Mouse (Mus musculus) hindbrain, embryonic 14.5 days (tissue): Measurements from ENCODE around the gene Gm28961. TPM values are rescaled to one million over a fixed set of nuclear protein-coding genes. Genes with fewer than 3 reads are reported as not detected.
"Not testable (repeated sequence)": the region's sequence is repeated elsewhere in the genome, so short reads cannot be mapped to it uniquely, and the experiment has no call there.

Experiments used
- ATAC-seq: fragments of 200-750 bp; cut with Nextera tagmentation; 2 replicates; pipeline ENCODE4 v1.8.0; 2017; ENCODE audit warnings: moderate number of reproducible peaks, mild to moderate bottlenecking, moderate TSS enrichment, moderate library complexity; ENCODE audit not compliant: low FRiP score
- DNase-seq: peaks from one replicate; pipeline ENCODE4 v3.0.0-alpha.2; 2015; ENCODE audit warnings: low spot score
- H3K27ac ChIP-seq: fragments of 300-500 bp; sonication (generic); 2 replicates; pipeline ENCODE4 v1.5.1; 2014; ENCODE audit warnings: mild to moderate bottlenecking, moderate library complexity
- H3K27me3 ChIP-seq: fragments of 300-500 bp; sonication (generic); 2 replicates; pipeline ENCODE4 v1.6.1; 2014; ENCODE audit warnings: mild to moderate bottlenecking, low read length, mixed read lengths; ENCODE audit not compliant: control insufficient read depth, insufficient read depth
- H3K36me3 ChIP-seq: fragments of 300-500 bp; sonication (generic); replicated peaks from 2 replicates; pipeline ENCODE4 v1.6.1; 2014; ENCODE audit not compliant: control insufficient read depth, insufficient read depth
- H3K4me1 ChIP-seq: fragments of 300-500 bp; sonication (generic); replicated peaks from 2 replicates; pipeline ENCODE4 v1.6.1; 2014; ENCODE audit warnings: antibody characterized with exemption, low read length, mixed read lengths; ENCODE audit not compliant: control insufficient read depth, insufficient read depth
- H3K4me2 ChIP-seq: fragments of 300-500 bp; sonication (generic); replicated peaks from 2 replicates; pipeline ENCODE4 v1.6.1; 2014; ENCODE audit warnings: mild to moderate bottlenecking, moderate library complexity
- H3K4me3 ChIP-seq: fragments of 300-500 bp; sonication (generic); replicated peaks from 2 replicates; pipeline ENCODE4 v1.5.1; 2014; ENCODE audit warnings: mild to moderate bottlenecking, low read length
- H3K9ac ChIP-seq: fragments of 300-500 bp; sonication (generic); 2 replicates; pipeline ENCODE4 v1.6.1; 2014
- H3K9me3 ChIP-seq: fragments of 300-500 bp; sonication (generic); 2 replicates; pipeline ENCODE4 v1.6.1; 2016; ENCODE audit warnings: low read length; ENCODE audit not compliant: control insufficient read depth
- WGBS: fragments of 180-500 bp; shearing (Covaris S2); extraction: QIAGEN DNeasy Blood & Tissue Kit; methylation state at CpG from one replicate; pipeline ENCODE4 v1.1.7; 2014; 5-methylcytosine and 5-hydroxymethylcytosine counted together
- polyA plus RNA-seq: library from polyadenylated mRNA; unstranded; fragments of >200 nt; fragmentation: Nextera tagmentation; extraction: Ambion mirVana; gene quantifications from 2 replicates; pipeline ENCODE4 v1.2.1, GENCODE M21; 2014

The Gm28961 gene
- not detected in 2 replicates for polyA plus RNA-seq

DNA sequence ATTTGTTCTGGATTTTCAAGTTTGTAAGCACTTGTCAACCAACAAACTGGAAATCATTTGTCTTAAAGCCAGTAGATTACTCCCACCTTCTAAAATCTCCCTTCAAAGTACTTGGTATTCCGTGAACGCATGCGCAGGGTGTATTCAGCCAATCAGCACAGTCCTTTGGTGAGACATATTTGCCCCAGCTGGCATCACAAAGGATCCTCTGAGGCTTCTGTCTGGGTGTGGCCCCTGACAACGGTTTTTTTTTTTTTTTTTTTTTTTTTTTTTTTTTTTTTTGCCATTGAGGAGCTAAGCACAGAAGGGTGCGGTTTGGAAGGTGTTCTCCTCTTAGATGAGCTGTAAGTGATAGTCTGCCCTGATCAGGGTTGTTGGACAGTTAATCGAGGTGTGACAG is at the start of gene Gm28961:
Gene Gm28961, plus strand, starts transcription at position 301 of the 400 bp plus-strand sequence.
- H3K27me3 ChIP-seq, H3K4me3 ChIP-seq, ATAC-seq, H3K4me1 ChIP-seq, DNase-seq, H3K36me3 ChIP-seq, H3K9ac ChIP-seq, H3K27ac ChIP-seq, H3K9me3 ChIP-seq, H3K4me2 ChIP-seq: not testable (repeated sequence)
- WGBS, result no CpG with 5 or more reads among the region's 6 CpGs

Other genes with a start within 250 kb of the Gm28961 start
- not detected in 2 replicates for gene Gm21943, start 172.0 kb upstream of the Gm28961 start, polyA plus RNA-seq